ENCODE assay signal across 16 mouse cellular contexts in the genomic region with DNA sequence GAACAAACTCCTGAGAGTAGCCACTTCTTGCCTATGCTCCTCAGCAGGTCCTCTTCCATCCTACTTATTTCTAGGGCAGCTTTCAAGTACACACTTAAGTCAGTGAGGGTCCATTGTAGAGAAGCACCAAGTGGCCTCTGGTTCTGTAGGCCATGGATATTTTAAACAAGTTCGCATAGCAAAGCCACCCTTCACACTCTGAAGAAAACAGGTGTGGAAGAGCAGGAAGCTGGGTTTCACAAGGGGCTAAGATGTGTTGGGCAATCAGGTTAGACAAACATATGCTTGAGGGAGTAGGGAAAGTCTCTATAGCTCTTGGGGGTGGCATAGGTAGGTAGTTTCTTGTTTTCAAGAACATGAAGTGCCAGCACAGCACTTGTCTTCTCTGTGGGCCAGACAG. TPM values are rescaled to one million over a fixed set of nuclear protein-coding genes. Genes with fewer than 3 reads are reported as not detected.
"Had no signal": no experiment of that assay in that cellular context is flagged by ENCODE, and none has a peak within 500 bp of the region (broad histone marks: within the 10 kb centered on the region; RNA-seq: fewer than 3 reads in every experiment).

No protein-coding gene starts in this region.

- H3K4me1 ChIP-seq: limb, embryonic 13.5 days; liver, embryonic 15.5 days; midbrain, embryonic 12.5 days; neural tube, embryonic 13.5 days had no signal

- H3K27me3 ChIP-seq: limb, embryonic 13.5 days; liver, embryonic 15.5 days; midbrain, embryonic 12.5 days; neural tube, embryonic 13.5 days had no signal

- DNase-seq: kidney, adult 18-20 months; kidney, postnatal 10 days; retina, postnatal 1 day; right cerebral cortex, postnatal 4 days; spleen, adult 18-20 months; thymus, adult 2 months; thymus, postnatal 25 days had no signal

- ATAC-seq: hindbrain, postnatal 0 days; midbrain, embryonic 16.5 days had no signal

- H3K4me2 ChIP-seq: limb, embryonic 13.5 days; liver, embryonic 15.5 days; midbrain, embryonic 12.5 days; neural tube, embryonic 13.5 days had no signal

- H3K9me3 ChIP-seq: limb, embryonic 13.5 days; liver, embryonic 15.5 days; midbrain, embryonic 12.5 days; neural tube, embryonic 13.5 days had no signal

- H3K27ac ChIP-seq: hindbrain, postnatal 0 days; limb, embryonic 13.5 days; liver, embryonic 15.5 days; macrophage; midbrain, embryonic 12.5 days; neural tube, embryonic 13.5 days had no signal

- H3K4me3 ChIP-seq: limb, embryonic 13.5 days; liver, embryonic 15.5 days; midbrain, embryonic 12.5 days; neural tube, embryonic 13.5 days had no signal

- H3K9ac ChIP-seq: limb, embryonic 13.5 days; liver, embryonic 15.5 days; midbrain, embryonic 12.5 days; neural tube, embryonic 13.5 days had no signal

RNA-seq across cellular contexts. Expression of gene Tgm4, which starts 50.8 kb away (rescaled TPM):
- total RNA-seq: liver, adult 2 months had no signal
- polyA plus RNA-seq: intestine, embryonic 14.5 days; liver, adult 2 months; macrophage had no signal
